Mouse (Mus musculus) kidney, postnatal 10 days (tissue): Measurements from ENCODE around the gene Calml4.
"Not testable (repeated sequence)": the region's sequence is repeated elsewhere in the genome, so short reads cannot be mapped to it uniquely, and the experiment has no call there.

ENCODE experiments used
- DNase-seq: peaks from one replicate; pipeline ENCODE4 v3.0.0; 2021; ENCODE audit warnings: mixed read lengths

The Calml4 gene

DNA sequence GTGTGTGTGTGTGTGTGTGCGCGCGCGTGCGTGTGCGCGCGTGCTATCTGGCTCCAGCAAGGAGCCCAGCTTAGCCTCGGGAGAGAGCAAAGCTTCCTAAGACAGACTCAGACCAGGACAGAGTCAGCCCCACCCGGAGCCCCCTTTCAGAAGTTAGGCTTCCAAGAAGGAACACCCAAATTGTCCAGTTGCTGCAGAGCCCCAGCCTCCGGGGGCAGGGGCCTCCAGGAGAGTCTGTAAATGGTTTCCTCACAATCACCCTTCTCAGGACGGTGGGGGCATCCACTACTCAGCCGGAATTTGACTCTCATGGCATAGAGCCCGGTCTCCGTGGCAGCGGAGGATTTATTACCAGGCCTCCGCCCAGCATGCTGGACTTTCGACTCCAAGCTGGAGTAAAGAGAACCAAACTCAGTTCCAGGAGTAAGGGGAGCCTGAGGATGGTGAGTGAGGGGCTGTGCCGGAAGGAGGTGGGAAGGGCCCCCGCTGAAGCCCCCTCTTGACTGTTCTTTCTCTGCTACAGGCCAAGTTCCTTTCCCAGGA, at the start of gene Calml4:
Gene Calml4, plus strand, starts transcription at position 362 of the 543 bp plus-strand sequence.
- DNase-seq = peak; percentile 94

DNA sequence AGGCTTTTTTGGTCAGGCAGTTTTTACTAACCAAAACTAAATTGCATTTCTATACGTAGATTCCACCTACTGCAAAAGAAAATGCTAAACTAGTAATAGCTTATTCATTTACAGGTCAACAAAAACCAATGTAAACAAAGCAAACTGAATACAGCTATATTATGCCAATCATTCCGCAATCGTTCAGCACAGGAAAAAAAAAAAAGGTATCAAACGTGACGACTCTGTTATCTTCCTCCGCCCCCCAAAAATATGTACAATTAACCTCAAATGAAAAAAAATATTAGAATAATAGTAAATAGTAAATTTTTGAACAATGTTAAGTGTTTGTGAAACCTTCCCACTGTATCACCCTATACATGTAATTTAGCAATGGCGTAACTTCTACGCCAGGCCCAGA, 47.8 kb upstream of the Calml4 start:
- no peak for DNase-seq

DNA sequence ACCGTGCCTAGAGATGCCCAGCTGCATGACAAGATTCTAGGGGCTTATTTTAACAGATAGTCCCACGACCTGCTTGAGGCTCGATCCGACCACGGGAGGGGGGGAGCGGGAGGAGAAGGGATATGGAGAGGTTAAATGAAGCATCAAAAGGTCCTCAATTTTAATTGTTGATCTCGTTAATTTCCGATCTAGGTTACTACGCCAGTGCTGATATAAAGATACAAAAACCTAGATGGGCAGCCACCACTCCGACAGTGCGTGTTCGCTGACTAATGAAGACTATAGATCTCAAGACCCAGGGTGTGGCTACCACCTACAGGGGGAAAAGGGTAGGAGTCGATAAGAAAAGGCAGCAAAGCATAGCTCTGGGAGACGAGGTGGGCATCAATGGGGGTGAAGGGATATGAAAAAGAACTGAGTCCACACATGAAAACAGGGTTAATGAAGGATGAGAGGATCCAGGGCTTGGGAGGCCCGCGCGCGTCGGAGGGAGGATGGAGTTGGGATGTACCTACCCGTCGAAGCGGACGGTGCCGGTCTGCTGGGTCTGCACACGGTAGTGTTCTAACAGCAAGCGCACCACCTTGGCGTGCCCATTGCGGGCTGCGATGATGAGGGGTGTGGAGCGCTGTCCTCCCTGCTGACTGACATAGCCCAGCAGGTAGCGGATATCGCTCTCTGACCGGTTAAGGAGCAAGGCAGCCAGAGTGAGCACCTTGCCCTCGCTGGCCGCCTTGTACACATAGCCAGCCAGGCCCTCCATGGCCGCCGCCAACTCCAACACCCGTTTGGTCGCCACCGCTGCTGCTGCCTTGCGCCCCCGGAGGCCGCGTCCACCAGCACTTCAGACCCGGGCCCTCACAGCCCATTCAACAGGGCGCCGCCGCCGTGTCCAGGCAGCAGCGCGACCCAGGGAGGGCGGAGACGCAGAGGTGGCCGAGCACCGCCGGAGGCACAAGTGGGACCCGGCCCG, 47.1 kb upstream of the Calml4 start:
- DNase-seq = no peak

DNA sequence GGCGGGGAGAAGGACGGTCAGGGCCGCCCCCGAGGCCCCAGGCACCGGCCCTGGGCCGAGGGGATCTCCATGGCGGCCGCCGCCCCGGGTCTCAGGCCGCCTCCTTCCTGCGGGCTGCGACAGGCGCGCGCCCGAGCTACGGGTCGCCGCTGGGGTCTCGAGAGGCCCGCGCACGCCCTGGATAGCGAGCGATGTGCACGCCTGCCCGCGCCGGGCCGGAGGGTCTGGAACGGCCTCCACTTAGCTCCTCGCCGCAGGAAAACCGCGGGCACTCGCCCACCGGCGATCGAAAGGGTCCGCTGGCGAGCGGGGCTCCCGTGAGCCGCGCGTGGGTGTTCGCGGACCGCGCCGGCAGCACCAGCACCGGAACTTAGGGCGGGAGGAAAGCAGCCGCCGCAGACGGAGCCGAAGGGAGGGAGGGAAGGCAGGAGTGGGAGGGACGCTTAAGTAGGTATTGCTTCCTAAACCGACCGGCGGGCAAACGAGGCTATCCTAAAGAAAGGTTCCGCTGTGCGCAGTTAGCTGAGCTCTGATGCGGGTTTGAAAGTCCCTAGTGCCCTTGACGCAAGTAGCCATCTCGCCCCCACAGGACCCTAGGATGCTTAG, 46.3 kb upstream of the Calml4 start, which contains the start of gene Fem1b:
Gene Fem1b, minus strand, starts transcription at position 419 of the 606 bp plus-strand sequence.
- peak; percentile 93 for DNase-seq

DNA sequence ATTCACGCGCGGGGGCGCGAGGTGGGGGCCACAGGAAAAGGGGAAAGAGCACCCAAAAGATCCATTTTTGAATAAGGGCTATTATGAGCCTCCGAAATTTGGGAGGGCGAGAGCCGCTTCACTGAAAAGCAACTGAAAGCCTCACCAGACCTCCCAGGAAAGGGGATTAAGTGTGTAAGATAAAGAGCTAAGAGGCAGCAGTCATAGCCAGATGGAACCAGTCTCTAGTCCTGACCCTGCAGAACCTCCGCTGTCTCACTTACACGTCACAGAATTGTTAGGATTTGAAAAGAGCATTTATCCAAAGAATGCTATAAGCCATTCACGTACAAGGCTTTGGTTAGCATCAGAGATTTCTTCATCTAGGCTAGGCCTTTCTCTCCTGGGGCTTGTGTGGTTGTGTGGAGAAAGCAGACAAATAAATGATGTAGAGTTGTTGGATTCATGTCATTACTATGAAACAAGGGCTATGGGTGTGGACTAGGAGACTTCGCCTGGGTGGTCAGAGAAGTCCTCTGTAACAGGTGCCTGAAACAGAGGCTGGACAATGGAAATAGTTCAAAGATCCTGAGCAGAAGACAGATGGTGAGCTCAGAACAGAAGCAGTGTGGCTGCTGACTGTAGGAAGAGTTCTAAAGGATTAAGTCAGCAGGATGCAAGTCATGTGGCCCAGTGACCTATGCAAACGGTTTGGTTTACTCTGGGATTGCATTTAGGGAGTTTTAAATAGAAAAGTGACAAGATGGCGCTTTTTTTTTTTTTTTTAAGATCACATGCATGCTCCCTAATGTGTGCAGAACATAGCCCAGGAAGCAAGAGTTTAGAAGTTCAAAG, 45.4 kb upstream of the Calml4 start:
- no peak for DNase-seq

DNA sequence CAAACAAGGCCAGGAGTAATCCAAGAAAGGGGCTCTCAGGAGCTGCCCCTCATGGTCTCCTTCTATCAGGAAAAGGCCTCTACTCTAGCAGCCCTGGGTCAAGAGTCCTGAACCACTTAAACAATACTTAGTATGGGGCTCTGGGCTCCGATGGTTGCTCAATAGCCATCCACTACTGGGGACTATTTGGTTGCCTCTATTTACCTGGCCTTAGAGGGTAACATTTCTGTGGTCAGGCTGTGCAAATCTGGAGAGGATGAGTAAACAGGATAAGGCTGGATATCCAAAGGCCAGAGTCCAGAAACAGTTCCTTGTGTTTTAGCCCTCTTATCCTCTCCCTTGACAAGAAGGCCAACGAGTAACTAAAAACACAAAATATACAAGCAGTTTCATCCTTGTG, 43.1 kb upstream of the Calml4 start:
- no peak for DNase-seq

DNA sequence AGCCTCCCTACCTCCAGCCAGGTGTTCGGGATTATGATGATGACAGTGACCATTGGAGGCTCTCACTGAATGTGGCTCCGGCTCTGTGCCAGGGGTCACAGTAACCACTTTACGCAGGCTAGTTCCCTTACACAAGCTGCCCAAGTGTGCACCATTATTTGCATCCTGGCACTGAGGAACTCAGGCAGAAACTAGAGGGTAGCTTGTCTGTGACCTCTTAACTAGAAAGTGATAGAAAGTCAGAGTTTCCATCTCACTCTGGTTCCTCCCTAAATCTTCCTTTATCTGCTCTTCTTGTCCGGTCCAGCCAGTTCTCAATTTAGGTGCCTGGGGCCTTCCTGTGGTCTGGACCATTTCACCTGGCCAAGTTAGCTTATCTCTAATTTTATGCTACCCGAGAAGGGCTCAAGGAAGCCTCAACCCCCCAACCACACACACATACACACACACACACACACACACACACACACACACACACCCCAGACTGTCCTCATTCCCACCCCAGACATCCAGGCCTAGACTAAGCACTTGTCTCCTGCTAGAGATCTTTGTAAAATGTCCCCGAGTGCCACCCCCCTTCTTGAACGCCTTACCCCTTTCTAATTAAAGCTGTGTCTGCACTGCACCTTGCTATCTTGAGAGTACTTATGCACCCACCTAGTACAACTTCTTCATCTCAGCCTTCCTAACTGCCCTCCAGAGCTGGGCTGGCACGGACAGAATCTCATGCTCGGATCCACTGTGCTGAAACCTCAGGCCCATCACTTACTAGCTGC, 41.4 kb upstream of the Calml4 start:
- no peak for DNase-seq

DNA sequence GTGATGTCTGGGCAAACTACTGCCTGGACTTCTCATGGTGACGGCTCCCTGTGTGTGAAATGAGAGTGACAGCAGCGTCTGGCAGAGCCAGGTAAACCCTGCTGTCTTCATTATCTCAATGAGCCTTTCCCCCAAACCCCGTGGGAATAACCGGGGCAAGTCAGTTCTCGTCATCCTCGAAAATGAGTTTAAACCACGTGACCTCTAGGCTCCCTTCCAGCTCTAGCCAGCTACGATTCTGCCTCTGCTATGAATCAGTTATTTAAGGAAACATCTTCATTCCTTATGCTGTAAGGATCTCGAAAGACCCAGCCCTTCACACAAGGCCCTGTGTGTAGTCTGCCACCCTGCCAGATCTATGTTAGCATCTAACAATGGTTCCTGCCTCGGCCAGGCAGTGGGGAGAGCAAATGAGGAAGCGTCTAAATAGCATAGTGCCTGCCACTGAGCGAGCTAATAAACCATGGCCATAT, 40.7 kb upstream of the Calml4 start:
- DNase-seq = peak; percentile 48

DNA sequence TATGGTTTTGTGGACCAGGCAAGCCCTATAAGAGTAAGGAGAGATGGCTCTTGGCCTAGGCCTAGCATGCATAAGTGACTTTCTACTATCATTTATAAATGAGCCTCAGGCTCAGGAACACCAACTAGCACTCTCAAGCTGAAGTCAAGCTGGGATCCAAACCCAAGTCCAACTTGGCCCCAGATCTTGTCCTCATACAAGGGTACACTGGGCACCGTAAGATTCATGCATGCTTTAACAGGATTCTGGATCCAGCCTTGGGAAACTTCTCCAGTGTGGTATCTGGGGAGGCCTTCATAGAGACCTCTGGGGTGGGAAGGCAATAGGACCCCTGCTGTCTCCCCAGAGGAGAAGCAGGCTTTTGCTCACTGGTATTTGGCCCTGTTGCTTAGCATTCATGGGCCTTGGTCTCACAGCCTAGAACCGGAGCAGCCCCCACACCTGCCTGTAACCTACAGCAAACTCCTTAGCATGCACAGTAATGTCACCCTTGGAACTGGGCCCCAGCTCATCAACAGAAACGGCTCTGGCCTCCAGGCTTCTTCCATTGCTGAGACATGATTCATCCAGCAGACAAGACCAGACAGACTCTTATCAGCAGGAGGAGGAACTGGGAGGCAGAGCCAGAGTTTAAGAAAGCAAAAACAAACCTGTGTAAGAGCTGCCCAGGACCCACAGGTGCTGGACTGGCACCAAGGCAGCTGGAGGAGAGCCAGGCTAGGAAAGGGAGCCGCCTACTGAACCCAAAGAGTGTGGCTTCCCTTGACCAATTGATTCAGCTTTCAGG, 39.9 kb upstream of the Calml4 start:
- peak; percentile 28 for DNase-seq

DNA sequence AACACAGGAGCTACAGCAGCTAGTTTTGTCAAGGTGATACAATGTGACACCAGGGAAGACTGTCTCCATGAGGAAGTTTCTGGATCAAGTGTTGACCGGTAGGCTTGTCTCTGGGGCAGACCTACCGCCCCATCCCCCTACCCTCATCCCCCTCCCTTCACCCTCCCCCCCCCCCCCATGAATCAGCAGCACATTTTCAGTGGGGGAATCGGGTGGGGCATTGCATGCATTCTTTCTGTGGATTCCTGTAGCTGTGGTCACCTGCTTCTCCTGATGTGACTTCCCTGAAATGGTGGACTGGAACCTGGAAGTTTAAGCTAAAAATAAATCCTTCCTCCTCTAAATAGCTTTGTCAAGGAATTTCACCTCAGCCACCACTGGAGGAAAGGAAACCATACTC, 38.4 kb upstream of the Calml4 start:
- DNase-seq = no peak

DNA sequence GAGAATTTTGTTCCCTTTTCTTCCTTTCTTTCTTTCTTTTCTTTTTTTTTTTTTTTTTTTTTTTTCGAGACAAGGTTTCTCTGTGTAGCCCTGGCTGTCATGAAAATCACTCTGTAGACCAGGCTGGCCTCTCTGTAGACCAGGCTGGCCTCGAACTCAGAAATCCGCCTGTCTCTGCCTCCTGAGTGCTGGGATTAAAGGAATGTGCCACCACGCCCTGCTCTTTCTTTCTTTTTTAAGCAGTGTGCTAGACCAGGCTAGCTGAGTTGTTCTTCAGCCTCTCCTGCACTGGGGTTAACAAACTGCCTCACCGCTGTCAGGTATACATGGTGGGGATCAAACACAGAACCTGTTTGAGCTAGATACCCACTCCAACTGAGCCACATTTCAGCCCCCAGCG, 38.0 kb upstream of the Calml4 start:
- DNase-seq = not testable (repeated sequence)

DNA sequence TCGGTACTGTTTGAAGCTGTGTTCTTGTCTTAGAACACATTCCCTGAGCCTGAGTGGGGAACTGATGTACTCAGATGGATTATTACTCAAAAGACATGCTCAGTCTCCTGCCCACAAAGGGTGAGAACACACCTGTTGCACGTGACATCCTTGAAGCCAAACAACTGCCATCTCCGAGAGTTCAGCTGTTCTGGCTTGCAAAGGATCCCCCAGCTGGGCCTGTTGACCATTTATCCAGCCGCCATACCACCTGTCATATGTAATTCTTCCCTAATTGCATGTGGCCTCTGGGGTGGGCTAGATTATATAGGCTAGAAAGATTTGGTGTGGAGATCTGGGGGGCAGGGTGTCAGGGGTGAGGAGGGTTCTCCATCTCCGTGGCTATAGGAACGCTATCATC, 37.1 kb upstream of the Calml4 start:
- DNase-seq = no peak

DNA sequence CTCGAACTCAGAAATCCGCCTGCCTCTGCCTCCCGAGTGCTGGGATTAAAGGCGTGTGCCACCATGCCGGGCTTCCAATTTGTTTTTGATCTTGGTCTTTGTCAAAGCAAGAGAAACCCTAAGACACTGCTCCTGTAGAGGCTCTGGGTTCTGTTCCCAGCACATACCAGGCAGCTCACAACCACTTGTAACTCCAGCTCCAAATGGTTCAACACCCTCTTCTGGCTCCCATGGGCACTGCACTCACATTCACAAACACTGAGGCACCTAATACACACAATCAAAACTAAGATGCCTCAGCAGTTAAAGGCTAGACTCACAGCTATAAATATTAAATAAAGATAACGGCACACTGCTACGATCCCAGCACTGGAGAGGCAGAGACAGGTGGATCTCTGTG, 36.1 kb upstream of the Calml4 start:
- no peak for DNase-seq

DNA sequence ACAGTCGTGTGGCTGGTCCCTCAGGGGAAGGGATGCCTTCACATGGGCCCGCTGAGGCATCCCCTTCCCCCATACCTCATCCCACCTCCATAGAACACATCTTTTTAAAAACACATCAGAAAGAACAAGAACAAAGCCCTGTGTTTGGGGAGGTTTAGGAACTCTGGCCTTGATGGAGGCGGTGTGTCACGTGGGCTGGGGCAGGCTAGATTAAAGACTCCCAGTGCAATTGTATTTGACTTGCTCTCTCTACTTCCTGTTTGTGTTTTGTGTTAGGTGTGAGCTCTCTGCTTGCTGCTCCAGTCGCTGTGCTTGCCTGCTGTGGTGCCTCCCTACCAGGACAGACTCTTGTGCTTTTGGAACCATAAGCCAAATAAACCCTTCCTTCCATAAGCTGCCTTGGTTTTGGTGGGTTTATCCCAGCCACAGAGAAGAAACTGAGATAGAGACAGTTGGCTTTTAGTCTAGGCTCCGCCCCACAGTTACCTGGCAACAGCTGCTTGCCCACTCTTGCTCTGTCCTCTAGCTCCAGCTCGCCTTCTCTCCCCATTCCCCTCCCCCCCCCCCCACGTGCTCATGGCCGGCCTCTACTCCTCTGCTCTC, 32.0 kb upstream of the Calml4 start:
- no peak for DNase-seq

DNA sequence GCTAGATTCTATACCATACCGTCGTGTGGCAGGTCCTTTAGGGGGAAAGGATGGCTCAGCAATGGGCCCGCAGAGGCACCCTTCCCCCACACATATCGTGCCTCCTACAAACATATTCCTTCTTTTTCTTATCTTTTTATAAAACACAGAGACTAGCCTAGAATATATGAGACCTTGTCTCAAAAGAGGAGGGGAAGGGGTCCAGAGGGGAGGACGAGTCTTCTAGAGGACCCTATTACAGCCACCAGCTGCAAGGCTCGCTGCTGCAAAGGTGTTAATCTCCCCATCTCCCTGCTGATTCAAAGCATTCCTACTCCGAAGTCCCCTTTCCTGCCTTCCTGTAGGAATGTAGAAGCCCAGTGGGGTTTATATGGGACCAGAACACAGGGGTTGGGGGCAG, 31.4 kb upstream of the Calml4 start:
- DNase-seq = no peak

DNA sequence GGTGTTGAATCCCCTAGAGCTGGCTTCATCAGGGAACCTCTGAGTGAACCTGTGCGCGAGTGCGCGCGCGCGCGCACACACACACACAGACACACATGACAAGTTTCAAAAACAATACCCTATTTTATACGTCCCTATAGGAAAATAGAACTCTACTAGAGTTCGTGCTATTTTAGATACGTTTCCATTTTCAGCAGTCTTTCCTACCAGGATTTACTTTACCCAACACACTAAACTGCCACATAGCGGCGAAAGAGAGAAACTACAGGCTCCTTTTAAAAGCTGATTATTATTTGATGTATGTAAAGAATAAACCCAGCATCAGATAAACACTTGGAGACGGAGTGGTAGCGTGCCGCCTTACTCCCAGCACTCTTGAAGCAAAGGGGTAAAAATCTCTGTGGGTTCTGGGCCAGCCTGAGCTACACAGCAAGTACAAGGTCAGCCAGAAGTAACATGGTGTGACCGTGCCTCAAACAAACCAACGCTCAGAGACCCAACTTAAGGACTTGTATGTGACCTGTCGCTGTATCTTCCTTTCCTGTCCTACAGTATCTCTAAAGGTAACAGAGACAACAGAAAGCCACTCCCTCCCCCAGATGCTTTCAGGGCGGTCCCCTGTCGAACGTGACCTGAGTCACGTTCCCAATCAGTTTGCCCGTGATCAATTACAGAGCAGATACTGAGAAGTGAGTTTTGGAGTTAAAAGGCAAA, 29.8 kb upstream of the Calml4 start:
- no peak for DNase-seq

DNA sequence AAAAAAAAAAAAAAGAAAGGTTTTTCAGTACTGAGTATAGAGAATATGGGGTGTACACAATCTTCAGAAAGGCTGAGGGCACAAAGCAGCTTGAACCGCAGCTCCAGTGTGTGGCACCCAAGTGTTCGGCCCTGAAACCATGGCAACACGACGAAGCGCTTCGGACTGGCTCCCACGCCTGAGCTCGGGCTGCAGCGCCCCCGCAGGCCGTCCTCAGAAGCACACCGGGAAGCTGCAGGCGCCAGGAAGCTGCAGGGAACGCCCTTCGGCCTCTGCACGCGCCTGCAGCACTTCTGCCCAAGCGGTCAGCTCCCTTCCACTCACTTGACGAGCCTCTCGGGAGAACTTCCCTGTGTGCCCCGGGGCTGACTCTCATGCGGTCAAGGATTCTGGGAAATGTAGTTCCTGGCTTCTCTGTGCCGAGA, 29.2 kb upstream of the Calml4 start:
- peak; percentile 98 for DNase-seq

DNA sequence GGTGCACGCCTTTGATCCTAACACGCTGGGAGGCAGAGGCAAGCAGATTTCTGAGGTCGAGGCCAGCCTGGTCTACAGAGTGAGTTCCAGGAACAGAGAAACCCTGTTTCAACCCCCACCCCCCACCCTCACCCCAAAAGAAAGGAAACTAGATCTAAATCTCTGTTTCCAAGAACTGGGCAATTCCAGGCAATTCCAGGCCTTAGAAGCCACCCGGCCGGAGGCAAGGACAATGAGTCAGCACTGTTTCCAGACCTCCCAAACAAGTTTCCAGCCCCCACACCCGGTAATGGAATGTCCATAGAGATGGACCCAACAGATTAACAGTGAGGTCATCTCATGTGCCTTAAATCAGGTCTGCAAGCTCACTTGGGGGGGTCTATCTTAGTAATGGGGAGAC, 28.0 kb upstream of the Calml4 start:
- DNase-seq = no peak

DNA sequence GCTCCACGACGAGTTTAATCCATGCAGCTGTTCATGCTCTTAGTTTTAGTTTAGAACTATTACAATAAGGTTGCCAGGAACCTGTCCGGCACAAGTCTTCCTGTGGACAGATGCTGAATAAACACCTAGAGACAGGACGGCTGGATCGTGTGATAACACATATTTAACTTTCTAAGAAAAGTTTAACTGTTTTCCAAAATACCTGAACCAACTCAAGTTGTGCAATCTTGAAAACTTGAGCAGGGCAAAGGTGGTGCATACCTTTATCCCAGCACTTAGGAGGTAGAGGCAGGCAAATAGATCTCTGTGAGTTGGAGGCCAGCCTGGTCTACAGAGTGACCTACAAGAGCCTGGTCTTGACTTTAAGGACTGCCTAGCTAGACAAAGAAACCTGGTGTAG, 23.0 kb upstream of the Calml4 start:
- DNase-seq = no peak
